Mouse (Mus musculus) left cerebral cortex, postnatal 4 days (tissue): Measurements from ENCODE around the gene Ift27. TPM values are rescaled to one million over a fixed set of nuclear protein-coding genes. Genes with fewer than 3 reads are reported as not detected.

Experiments used
- DNase-seq: peaks from one replicate; pipeline ENCODE4 v3.0.0-alpha.2; 2022
- intact Hi-C: fragments of 180-260 bp; cut with DNase I; formaldehyde crosslinking; loops from one replicate; pipeline ENCODE4 v1.15.1; 2025
- total RNA-seq, 2 experiments: library from RNA; stranded (reverse); gene quantifications; 2 replicates each; pipeline ENCODE4 v1.2.3; 2021

Ift27 gene
- 10 to 100 TPM; 39.9 to 41.0 TPM for total RNA-seq

- DNase-seq = peak; percentile 98
- intact Hi-C loops = loop anchor here (2.0 to 5.0 kb wide), 2 partner anchors 55 to 192 kb away; no protein-coding TSS in a partner anchor
Observed at GRCm38 (mm10) chr15:78173972-78174886, at the start of gene Ift27. Ift27 (minus strand) TSS chr15:78174107.

- DNase-seq = no peak
- intact Hi-C loops = no loop called here
Observed at GRCm38 (mm10) chr15:78215269-78215668, 41.4 kb upstream of the Ift27 start.

DNA sequence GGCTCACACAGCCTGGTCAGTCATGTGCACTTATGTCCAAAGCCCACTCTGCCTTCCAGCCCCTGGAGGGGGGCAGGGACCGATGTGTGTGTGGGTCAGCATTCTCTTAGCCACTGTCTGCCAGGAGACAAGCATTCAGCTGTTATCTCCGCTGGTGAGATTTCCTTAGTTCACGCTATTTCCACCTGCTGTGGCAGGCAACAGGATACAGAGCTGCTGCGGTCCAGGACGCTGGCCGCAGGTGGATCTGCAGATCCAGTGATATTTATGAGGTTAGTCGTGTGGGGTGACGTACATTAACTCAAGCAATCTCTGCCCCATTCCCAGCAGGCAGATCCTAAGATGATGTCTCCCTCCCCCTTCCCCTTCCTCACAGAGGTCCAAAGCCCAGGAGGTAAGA, 37.5 kb upstream of the Ift27 start:
- no peak for DNase-seq
- intact Hi-C loops = no loop called here

DNA sequence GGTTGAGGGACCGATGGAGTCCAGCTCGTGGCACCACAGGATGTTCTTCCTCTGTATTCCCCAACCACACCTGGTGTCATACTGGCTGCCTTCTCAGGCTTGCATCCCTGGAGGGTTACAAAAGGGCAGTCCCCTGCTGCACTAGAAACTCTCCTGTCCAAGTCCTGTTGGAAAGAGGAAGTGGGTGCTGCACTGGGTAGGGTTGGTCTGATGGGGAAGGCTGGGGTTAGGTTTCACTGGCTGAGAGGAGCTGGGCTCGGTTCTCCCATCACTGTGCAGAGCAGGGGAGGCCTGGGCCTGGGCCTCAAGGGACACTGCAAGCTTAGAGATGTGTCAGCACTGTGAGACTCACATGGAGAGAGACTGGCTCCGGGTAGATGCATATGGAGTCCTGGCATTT, 36.3 kb upstream of the Ift27 start:
- DNase-seq = no peak
- intact Hi-C loops = no loop called here

DNA sequence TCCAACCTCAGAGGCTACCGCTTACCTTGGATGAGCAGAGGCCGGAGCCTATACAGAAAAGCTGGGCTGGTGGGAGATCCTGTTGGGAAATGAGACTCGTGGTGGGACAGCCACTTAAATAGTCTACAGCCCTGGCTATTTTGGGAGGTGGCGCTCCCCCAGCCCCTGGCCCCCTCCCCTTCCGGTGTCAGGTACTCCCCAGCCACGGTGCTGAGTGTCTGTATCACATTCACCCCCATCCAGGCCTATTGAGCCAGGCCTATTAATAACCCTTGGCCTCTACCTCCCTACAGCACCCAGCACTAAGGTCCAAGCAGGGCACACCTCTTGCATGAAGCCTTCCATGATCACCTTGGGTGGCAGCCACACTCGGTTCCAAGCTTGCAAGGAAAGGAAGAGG, 32.4 kb upstream of the Ift27 start, which contains the start of gene Pvalb:
TSS of gene Pvalb (minus strand) at position 89 of the 400 bp plus-strand sequence.
- intact Hi-C loops = no loop called here
- DNase-seq = no peak

GRCm38 (mm10) chr15:78205192-78205591, 31.3 kb upstream of the Ift27 start:
- intact Hi-C loops = no loop called here
- DNase-seq = peak; percentile 84

DNA sequence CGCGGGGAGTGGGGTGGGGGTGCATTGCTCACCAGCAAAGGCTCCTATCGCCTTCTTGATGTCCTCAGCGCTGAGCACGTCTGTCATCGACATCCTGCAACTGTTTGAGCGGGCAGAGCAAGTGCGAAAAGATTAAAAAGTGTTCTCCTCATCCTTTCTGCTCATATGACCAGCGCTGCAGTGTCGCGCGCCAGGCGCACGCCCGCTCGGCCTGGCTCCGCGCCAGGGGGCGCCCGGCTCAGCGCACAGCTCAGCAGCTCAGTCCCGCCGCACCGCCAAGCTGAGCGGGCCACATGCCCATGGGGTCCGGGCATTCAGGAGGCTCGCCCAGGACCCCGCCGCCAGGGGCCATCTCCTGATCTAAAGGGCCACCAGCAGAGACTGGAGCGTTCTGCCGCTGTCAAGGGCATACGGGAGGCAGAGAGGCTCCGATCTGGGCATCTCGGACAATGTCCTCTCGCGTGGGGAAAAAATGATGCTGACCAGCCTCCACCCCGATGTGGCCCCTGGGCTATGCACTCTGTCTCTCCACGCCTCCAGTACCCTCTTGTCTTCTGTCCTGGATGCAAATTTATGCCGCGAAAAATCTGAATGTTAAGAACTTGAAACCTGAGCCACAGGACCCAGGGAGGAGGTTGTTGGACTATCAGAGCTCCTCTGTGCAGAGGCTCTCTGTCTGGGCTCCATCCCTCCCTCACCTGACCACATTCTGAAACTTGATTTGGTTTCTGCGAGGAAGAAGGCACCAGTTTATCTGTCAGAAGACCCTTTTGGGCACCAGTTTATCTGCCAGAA, 30.3 kb upstream of the Ift27 start:
- intact Hi-C loops = no loop called here
- DNase-seq = peak; percentile 82

- DNase-seq = no peak
- intact Hi-C loops = no loop called here
Observed at GRCm38 (mm10) chr15:78195096-78195880, 21.4 kb upstream of the Ift27 start.

- intact Hi-C loops = no loop called here
- peak; percentile 38 for DNase-seq
Observed at GRCm38 (mm10) chr15:78194320-78194719, 20.4 kb upstream of the Ift27 start.

GRCm38 (mm10) chr15:78189636-78190035, 15.7 kb upstream of the Ift27 start:
- DNase-seq = no peak
- intact Hi-C loops = loop anchor here (10.0 kb wide), 1 partner anchor 45 kb away; no protein-coding TSS in a partner anchor

DNA sequence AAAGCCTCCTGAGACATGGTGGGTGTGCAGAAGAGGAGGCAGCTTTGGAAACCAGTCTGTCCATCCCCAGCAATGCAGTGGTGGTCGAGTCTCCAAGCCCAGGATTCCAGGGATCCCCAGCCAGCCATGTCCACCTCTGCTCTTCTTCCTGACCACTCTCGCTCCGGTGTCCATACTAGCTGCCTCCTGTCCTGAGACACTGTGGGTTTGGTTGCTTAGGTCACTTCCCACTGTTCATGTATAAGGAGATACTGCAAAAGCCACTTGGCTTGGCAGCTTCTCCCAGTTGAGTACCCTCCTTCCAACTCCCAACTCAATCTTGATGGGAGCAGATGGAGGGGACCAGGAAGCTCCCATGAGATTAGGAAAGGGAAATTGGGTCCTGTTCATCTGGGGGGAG, 14.6 kb upstream of the Ift27 start:
- intact Hi-C loops = loop anchor here (10.0 kb wide), 1 partner anchor 46 kb away; no protein-coding TSS in a partner anchor
- DNase-seq = no peak

DNA sequence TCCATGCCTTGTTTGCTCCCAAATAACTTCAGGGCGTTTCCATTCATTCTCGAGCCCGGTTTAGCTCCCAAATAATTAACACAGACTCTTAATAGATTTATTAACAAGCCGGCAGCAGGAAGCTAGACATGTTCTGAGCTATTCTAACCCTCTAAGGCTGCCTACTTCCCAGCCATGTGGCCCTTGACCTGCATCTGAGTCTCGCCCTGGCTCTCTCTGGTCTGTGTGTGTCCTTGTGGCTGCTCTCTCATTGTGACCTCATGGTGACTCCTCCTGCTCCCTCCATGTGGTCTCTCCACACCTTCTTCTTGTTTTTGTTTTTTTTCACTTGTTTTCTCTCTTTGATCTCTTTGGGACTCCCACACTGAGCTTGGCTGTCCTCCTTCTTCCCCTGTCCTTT, 13.0 kb upstream of the Ift27 start:
- DNase-seq = no peak
- intact Hi-C loops = loop anchor here (10.0 kb wide), 1 partner anchor 48 kb away; no protein-coding TSS in a partner anchor

- DNase-seq = no peak
- intact Hi-C loops = loop anchor here (10.0 kb wide), 1 partner anchor 49 kb away; no protein-coding TSS in a partner anchor
Observed at GRCm38 (mm10) chr15:78185609-78186008, 11.7 kb upstream of the Ift27 start.

GRCm38 (mm10) chr15:78184855-78185254, 10.9 kb upstream of the Ift27 start:
- intact Hi-C loops = loop anchor here (10.0 kb wide), 1 partner anchor 50 kb away; no protein-coding TSS in a partner anchor
- DNase-seq = peak; percentile 73

DNA sequence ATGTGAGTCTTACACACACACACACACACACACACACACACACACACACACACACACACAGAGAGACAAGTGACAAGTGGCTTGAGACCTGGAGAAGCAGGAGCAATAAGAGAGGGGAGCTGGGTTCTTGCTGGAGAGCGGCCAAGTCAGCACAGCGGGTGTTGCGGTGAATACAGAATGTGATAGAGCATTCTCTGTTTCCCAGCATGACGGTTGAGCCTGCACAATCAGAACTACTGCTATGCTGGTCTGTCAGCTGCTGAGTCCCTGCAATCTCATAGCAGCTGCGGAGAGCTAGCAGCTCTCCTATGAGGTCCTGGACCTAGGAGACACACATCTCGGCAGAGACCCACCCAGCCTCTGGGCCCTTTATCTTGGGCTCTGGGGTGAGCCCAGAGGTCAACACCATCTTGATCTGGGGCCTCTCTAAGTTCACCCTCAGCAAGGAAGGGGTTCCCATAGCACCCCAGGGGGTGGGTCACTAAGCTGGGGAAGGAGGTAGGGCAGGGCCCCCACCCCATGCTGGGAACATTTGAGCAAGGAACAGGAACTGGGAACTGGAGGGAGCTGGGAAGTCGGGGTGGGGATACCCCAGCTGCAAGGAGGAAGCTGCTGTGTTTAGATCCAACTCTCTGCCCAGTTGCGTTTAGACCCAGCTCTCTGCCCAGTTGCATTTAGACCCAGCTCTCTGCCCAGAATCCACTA, 7.9 kb upstream of the Ift27 start:
- intact Hi-C loops = loop anchor here (10.0 kb wide), 1 partner anchor 53 kb away; no protein-coding TSS in a partner anchor
- peak; percentile 94 for DNase-seq

DNA sequence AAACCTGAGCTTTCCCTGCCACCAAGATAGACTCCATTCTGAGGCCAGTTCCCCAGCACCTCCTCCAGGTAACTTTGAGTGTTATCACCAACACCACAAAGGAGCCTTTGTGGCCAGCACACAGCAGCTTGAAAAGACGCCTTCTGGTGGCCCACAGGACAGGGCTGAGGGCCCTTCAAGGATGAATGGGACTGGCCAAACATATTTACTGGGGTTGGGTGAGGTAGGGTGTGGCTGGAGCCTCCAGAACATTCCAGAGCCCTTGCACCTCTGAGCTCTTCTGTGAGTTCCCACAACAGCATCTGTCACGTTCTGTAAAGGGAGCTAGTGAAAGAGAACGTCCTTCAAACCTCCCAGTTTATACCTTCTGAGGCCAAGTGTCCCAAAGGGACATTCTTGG, 5.9 kb upstream of the Ift27 start:
- intact Hi-C loops = loop anchor here (10.0 kb wide), 1 partner anchor 55 kb away; no protein-coding TSS in a partner anchor
- no peak for DNase-seq

- intact Hi-C loops = no loop called here
- peak; percentile 85 for DNase-seq
Observed at GRCm38 (mm10) chr15:78178397-78178796, 4.5 kb upstream of the Ift27 start.

DNA sequence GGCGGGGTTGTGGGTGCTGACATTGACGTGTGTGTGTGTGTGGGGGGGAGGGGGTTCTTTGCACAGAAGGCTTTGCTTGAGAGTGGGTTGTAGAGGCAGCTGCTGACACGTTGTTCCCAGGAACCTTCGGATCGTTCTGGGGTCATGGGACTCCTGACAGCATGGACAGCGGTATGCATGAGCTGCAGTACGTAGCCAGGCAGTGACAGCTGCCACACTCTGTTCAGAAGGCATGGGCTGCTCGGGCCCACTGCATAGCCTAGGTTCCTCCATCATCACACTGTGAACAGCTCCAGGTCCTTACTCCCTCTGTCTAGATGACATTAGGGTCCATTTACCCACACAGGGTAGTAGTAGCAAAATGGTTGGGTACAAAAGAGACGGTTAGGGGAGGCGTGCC, 3.4 kb upstream of the Ift27 start:
- no peak for DNase-seq
- intact Hi-C loops = no loop called here

- DNase-seq = no peak
- intact Hi-C loops = loop anchor here (5.0 kb wide), 1 partner anchor 193 kb away; no protein-coding TSS in a partner anchor
Observed at GRCm38 (mm10) chr15:78174887-78175245, 959 bp upstream of the Ift27 start.
